Mouse (Mus musculus) spleen, adult 2 months (tissue): ENCODE measurements at regions not wholly inside any gene's neighbourhood (a gene's known extent, or its start where the extent isn't known, plus 50 kb on each side); places are given as distances from the start of the nearest gene placed in this dataset.

ENCODE experiments used
- DNase-seq, 2 experiments: peaks; one replicate each; pipeline versions ENCODE4 v3.0.0 to v3.0.0-alpha.2; 2012 to 2021; ENCODE audit warnings: low spot score in 2 of 2, low read depth in 1 of 2
- H3K27ac ChIP-seq: fragments of 200-500 bp; 2 replicates; pipeline ENCODE4 v1.5.1; 2012; ENCODE audit warnings: low read length, inconsistent platforms; ENCODE audit not compliant: insufficient read depth
- H3K27me3 ChIP-seq: fragments of 200-500 bp; 2 replicates; pipeline ENCODE4 v1.6.1; 2012; ENCODE audit warnings: mild to moderate bottlenecking, moderate library complexity, low read length, inconsistent platforms; ENCODE audit not compliant: control insufficient read depth, insufficient read depth
- H3K36me3 ChIP-seq: fragments of 200-500 bp; 2 replicates; pipeline ENCODE4 v1.6.1; 2012; ENCODE audit warnings: mild to moderate bottlenecking, low read length, inconsistent platforms; ENCODE audit not compliant: control insufficient read depth, insufficient read depth
- H3K4me1 ChIP-seq: fragments of 200-500 bp; 2 replicates; pipeline ENCODE4 v1.6.1; 2011; ENCODE audit warnings: inconsistent platforms; ENCODE audit not compliant: control insufficient read depth, insufficient read depth, insufficient read length
- H3K4me3 ChIP-seq: fragments of 200-500 bp; 2 replicates; pipeline ENCODE4 v1.5.1; 2011; ENCODE audit warnings: mild to moderate bottlenecking, inconsistent platforms; ENCODE audit not compliant: insufficient read depth, insufficient read length; ENCODE audit errors: extremely low read depth
- CTCF ChIP-seq: fragments of 200-500 bp; IDR thresholded peaks from 2 replicates; pipeline ENCODE4 v1.5.1; 2011; ENCODE audit warnings: mild to moderate bottlenecking, inconsistent platforms; ENCODE audit not compliant: insufficient read depth, insufficient read length, insufficient replicate concordance; ENCODE audit errors: extremely low read depth
- POLR2A ChIP-seq: fragments of 200-500 bp; IDR thresholded peaks from 2 replicates; pipeline ENCODE4 v1.6.1; 2011; ENCODE audit warnings: low read depth, low read length, inconsistent platforms
- WGBS: fragments of 180-500 bp; shearing (Covaris S2); methylation state at CpG from one replicate; pipeline ENCODE4 v1.1.7; 2018; 5-methylcytosine and 5-hydroxymethylcytosine counted together

- Histone ChIP-seq H3K4me1 (no peaks in the 10 kb centered on the region), H3K36me3 (no peaks in the 10 kb centered on the region)
These were observed 408.6 kb upstream of the Mki67 start for GRCm38 (mm10) chr7:136124786-136125185.

GRCm38 (mm10) chr7:136126393-136126792, 410.2 kb upstream of the Mki67 start:
- WGBS: 88% methylated on average over 3 of the region's 3 CpGs
- H3K27ac ChIP-seq: no peak overlapping the region
- no peaks in the 10 kb centered on the region for H3K36me3 ChIP-seq
- DNase-seq: no peak
- no peaks in the 10 kb centered on the region for H3K27me3 ChIP-seq
- H3K4me1 ChIP-seq: no peaks in the 10 kb centered on the region
- H3K4me3 ChIP-seq: no peak overlapping the region
- TF ChIP-seq POLR2A: no peak
- no peak for TF ChIP-seq CTCF

More at GRCm38 (mm10) chr7:136124786-136125185, 408.6 kb upstream of the Mki67 start:
- 55% methylated on average over 2 of the region's 2 CpGs for WGBS
- no peak overlapping the region for H3K4me3 ChIP-seq
- TF ChIP-seq POLR2A (no peak), CTCF (no peak)
- no peak for DNase-seq
- no peak overlapping the region for H3K27ac ChIP-seq
- H3K27me3 ChIP-seq: no peaks in the 10 kb centered on the region

- Histone ChIP-seq H3K4me1 (no peaks in the 10 kb centered on the region), H3K36me3 (no peaks in the 10 kb centered on the region), H3K4me3 (no peak overlapping the region), H3K27ac (no peak overlapping the region), H3K27me3 (no peaks in the 10 kb centered on the region)
- 72% methylated on average over 2 of the region's 2 CpGs for WGBS
- TF ChIP-seq POLR2A (no peak), CTCF (no peak)
- DNase-seq: no peak
These were observed 411.4 kb upstream of the Mki67 start for GRCm38 (mm10) chr7:136127576-136127975.

- no peak for TF ChIP-seq CTCF
- TF ChIP-seq POLR2A: no peak
- 78% methylated on average over 7 of the region's 7 CpGs for WGBS
- Histone ChIP-seq H3K36me3 (no peaks in the 10 kb centered on the region), H3K27me3 (no peaks in the 10 kb centered on the region), H3K27ac (no peak overlapping the region), H3K4me3 (no peak overlapping the region), H3K4me1 (no peaks in the 10 kb centered on the region)
- DNase-seq: no peak
These were observed 413.6 kb upstream of the Mki67 start for GRCm38 (mm10) chr7:136129721-136130123.

GRCm38 (mm10) chr7:136130666-136131239, 414.6 kb upstream of the Mki67 start:
- no peak for TF ChIP-seq POLR2A
- TF ChIP-seq CTCF: no peak
- 77% methylated on average over 10 of the region's 10 CpGs for WGBS
- Histone ChIP-seq H3K27ac (no peak overlapping the region), H3K36me3 (no peaks in the 10 kb centered on the region), H3K4me1 (no peaks in the 10 kb centered on the region), H3K4me3 (no peak overlapping the region), H3K27me3 (no peaks in the 10 kb centered on the region)
- DNase-seq: no peak

GRCm38 (mm10) chr7:136132976-136133375, 416.8 kb upstream of the Mki67 start:
- H3K27ac ChIP-seq: no peak overlapping the region
- no peaks in the 10 kb centered on the region for H3K4me1 ChIP-seq
- no peak for DNase-seq
- TF ChIP-seq POLR2A: no peak
- no peak for TF ChIP-seq CTCF
- no peaks in the 10 kb centered on the region for H3K36me3 ChIP-seq
- H3K4me3 ChIP-seq: no peak overlapping the region
- 68% methylated on average over 2 of the region's 2 CpGs for WGBS
- H3K27me3 ChIP-seq: no peaks in the 10 kb centered on the region

GRCm38 (mm10) chr7:136136666-136137065, 420.5 kb upstream of the Mki67 start:
- TF ChIP-seq POLR2A (no peak), CTCF (no peak)
- H3K4me3 ChIP-seq: no peak overlapping the region
- H3K36me3 ChIP-seq: no peaks in the 10 kb centered on the region
- H3K27ac ChIP-seq: no peak overlapping the region
- H3K4me1 ChIP-seq: no peaks in the 10 kb centered on the region
- 88% methylated on average over 1 of the region's 1 CpGs for WGBS
- no peaks in the 10 kb centered on the region for H3K27me3 ChIP-seq
- DNase-seq: no peak
